Mouse (Mus musculus): ENCODE measurements around the gene Syne1.

- TF ChIP-seq POLR2A (IDR thresholded peaks at IDR 0.05; ENCODE audit: extremely low read depth, insufficient read depth, low read length) (no peak), CTCF (IDR thresholded peaks at IDR 0.05; ENCODE audit: low read depth, low read length) (no peak)
Measured at GRCm38 (mm10) chr10:4971156-4971555, 580.1 kb downstream of the Syne1 start.

Data from liver, adult 2 months (tissue).